Mouse (Mus musculus) heart, embryonic 16.5 days (tissue): ENCODE measurements around the gene Gm45208. TPM values are rescaled to one million over a fixed set of nuclear protein-coding genes. Genes with fewer than 3 reads are reported as not detected.

Experiments used
- ATAC-seq: fragments of 200-750 bp; cut with Nextera tagmentation; replicated peaks from 2 replicates; pipeline ENCODE4 v1.8.0; 2017; ENCODE audit warnings: moderate number of reproducible peaks; ENCODE audit not compliant: insufficient read depth, low FRiP score; ENCODE audit errors: extremely low read depth
- H3K27ac ChIP-seq: fragments of 300-500 bp; sonication (generic); 2 replicates; pipeline ENCODE4 v1.5.1; 2014; ENCODE audit warnings: mild to moderate bottlenecking, low read length, control low read depth, moderate library complexity
- H3K27me3 ChIP-seq: fragments of 300-500 bp; sonication (generic); 2 replicates; pipeline ENCODE4 v1.6.1; 2014; ENCODE audit warnings: low read length, mixed read lengths; ENCODE audit not compliant: control insufficient read depth, insufficient read depth
- H3K36me3 ChIP-seq: fragments of 300-500 bp; sonication (generic); 2 replicates; pipeline ENCODE4 v1.6.1; 2014; ENCODE audit not compliant: control insufficient read depth, insufficient read depth
- H3K4me1 ChIP-seq: fragments of 300-500 bp; sonication (generic); 2 replicates; pipeline ENCODE4 v1.6.1; 2014; ENCODE audit warnings: low read length, mixed read lengths; ENCODE audit not compliant: control insufficient read depth, insufficient read depth
- H3K4me2 ChIP-seq: fragments of 300-500 bp; sonication (generic); 2 replicates; pipeline ENCODE4 v1.6.1; 2014; ENCODE audit warnings: low read depth, mild to moderate bottlenecking, control low read depth, low read length
- H3K4me3 ChIP-seq: fragments of 300-500 bp; sonication (generic); 2 replicates; pipeline ENCODE4 v1.5.1; 2014; ENCODE audit warnings: mild to moderate bottlenecking, control low read depth, low read length
- H3K9ac ChIP-seq: fragments of 300-500 bp; sonication (generic); 2 replicates; pipeline ENCODE4 v1.6.1; 2014; ENCODE audit warnings: low read length, control low read depth
- H3K9me3 ChIP-seq: fragments of 300-500 bp; sonication (generic); replicated peaks from 2 replicates; pipeline ENCODE4 v1.6.1; 2016; ENCODE audit warnings: low read length; ENCODE audit not compliant: control insufficient read depth
- WGBS: fragments of 180-500 bp; shearing (Covaris S2); extraction: QIAGEN DNeasy Blood & Tissue Kit; methylation state at CpG from one replicate; pipeline ENCODE4 v1.1.7; 2014; 5-methylcytosine and 5-hydroxymethylcytosine counted together
- polyA plus RNA-seq: library from polyadenylated mRNA; unstranded; fragments of >200 nt; fragmentation: Nextera tagmentation; extraction: Ambion mirVana; gene quantifications from 2 replicates; pipeline ENCODE4 v1.2.1, GENCODE M21; 2015

Gene Gm45208
- polyA plus RNA-seq, 1 experiment from 2014 or later = not detected

- 21% methylated on average over 11 of the region's 11 CpGs for WGBS
- Histone ChIP-seq H3K4me2 (peak overlapping the region; percentile 75), H3K4me1 (0 out of 2 replicates have a peak, but pooled peaks cover 2% of the 10 kb centered on the region), H3K27me3 (no peaks in the 10 kb centered on the region), H3K36me3 (peaks cover 11% of the 10 kb centered on the region), H3K9me3 (no peaks in the 10 kb centered on the region), H3K9ac (peak overlapping the region; percentile 77), H3K27ac (peak overlapping the region; percentile 92), H3K4me3 (peak overlapping the region; percentile 57)
- ATAC-seq = no peak
These were observed 202 bp downstream of the Gm45208 start for GRCm38 (mm10) chrX:7722282-7722611.

DNA sequence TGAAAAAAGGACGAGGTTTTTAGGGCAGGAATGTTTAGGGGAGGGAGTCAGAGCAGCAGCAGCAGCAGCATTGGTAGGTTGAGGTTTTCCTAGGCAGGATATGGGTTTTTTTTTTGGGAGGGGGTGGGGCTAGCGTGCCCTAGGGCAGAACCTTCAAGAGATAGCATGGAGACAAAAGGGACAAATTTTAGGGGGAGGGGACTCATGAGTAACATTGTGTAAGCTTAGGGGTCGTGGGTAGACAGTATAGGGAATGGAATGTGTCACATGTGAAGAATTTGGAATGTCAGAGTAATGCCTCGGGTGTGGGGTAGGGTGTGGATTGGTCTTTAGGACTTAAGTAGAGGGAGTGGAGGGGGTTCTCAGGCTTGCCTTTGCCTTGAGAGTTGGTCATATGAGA, 646 bp downstream of the Gm45208 start:
- no peak for ATAC-seq
- Histone ChIP-seq H3K27me3 (no peaks in the 10 kb centered on the region), H3K9me3 (no peaks in the 10 kb centered on the region), H3K9ac (peak overlapping the region; percentile 77), H3K36me3 (peaks cover 11% of the 10 kb centered on the region), H3K4me1 (0 out of 2 replicates have a peak, but pooled peaks cover 2% of the 10 kb centered on the region), H3K27ac (peak overlapping the region; percentile 92), H3K4me2 (peak overlapping the region; percentile 75), H3K4me3 (peak overlapping the region; percentile 57)
- 12% methylated on average over 4 of the region's 4 CpGs for WGBS

DNA sequence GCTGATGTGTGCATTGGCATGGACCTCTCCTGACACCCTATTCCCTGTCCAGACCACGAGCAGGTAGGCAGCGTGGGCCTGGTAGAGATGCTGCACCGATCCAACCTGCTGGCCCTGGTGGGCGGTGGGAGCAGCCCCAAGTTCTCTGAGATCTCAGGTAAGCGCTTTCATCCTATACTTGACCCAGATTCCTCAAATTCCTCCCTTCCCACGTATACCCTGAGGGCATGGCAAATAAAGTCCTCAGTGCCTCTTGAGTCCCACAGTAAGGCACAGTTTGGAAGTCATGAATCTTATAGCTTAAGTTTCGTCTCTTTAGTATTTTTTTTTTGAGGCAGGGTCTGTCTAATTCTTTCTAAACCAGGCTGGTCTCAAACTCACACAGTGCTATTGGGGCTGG, 2.1 kb downstream of the Gm45208 start:
- H3K36me3 ChIP-seq = peaks cover 11% of the 10 kb centered on the region
- no peak overlapping the region for H3K9ac ChIP-seq
- no peak for ATAC-seq
- no peak overlapping the region for H3K4me2 ChIP-seq
- no peak overlapping the region for H3K4me3 ChIP-seq
- no peaks in the 10 kb centered on the region for H3K27me3 ChIP-seq
- no peaks in the 10 kb centered on the region for H3K9me3 ChIP-seq
- 78% methylated on average over 7 of the region's 7 CpGs for WGBS
- no peak overlapping the region for H3K27ac ChIP-seq
- 0 out of 2 replicates have a peak, but pooled peaks cover 2% of the 10 kb centered on the region for H3K4me1 ChIP-seq

- 86% methylated on average over 10 of the region's 12 CpGs for WGBS
- Histone ChIP-seq H3K4me3 (no peak overlapping the region), H3K36me3 (peaks cover 11% of the 10 kb centered on the region), H3K9ac (no peak overlapping the region), H3K4me1 (0 out of 2 replicates have a peak, but pooled peaks cover 2% of the 10 kb centered on the region), H3K27ac (no peak overlapping the region), H3K27me3 (no peaks in the 10 kb centered on the region), H3K9me3 (no peaks in the 10 kb centered on the region), H3K4me2 (no peak overlapping the region)
- ATAC-seq = no peak
These were observed 3.8 kb downstream of the Gm45208 start for GRCm38 (mm10) chrX:7725841-7726240.

GRCm38 (mm10) chrX:7727176-7727575, 5.1 kb downstream of the Gm45208 start:
- WGBS = 87% methylated on average over 13 of the region's 13 CpGs
- Histone ChIP-seq H3K9ac (no peak overlapping the region), H3K36me3 (peaks cover 11% of the 10 kb centered on the region), H3K27me3 (no peaks in the 10 kb centered on the region), H3K4me3 (no peak overlapping the region), H3K27ac (no peak overlapping the region), H3K4me2 (no peak overlapping the region), H3K4me1 (0 out of 2 replicates have a peak, but pooled peaks cover 2% of the 10 kb centered on the region), H3K9me3 (no peaks in the 10 kb centered on the region)
- no peak for ATAC-seq

- H3K4me3 ChIP-seq = peak within 1 kb of the TSS; percentile 58
- H3K36me3 ChIP-seq = peaks cover 11% of the 10 kb centered on the region
- H3K9me3 ChIP-seq = no peaks in the 10 kb centered on the region
- peak within 1 kb of the TSS; percentile 69 for H3K4me2 ChIP-seq
- H3K27me3 ChIP-seq = no peaks in the 10 kb centered on the region
- 13% methylated on average over 42 of the region's 42 CpGs for WGBS
- H3K4me1 ChIP-seq = no peaks in the 10 kb centered on the region
- peak within 1 kb of the TSS; percentile 66 for H3K9ac ChIP-seq
- ATAC-seq = peak; percentile 93
- H3K27ac ChIP-seq = peak within 1 kb of the TSS; percentile 71
These were observed 6.3 kb downstream of the Gm45208 start, which contains the start of gene Praf2 for GRCm38 (mm10) chrX:7728215-7728921. Gene Praf2 (plus strand): TSS chrX:7728439.

DNA sequence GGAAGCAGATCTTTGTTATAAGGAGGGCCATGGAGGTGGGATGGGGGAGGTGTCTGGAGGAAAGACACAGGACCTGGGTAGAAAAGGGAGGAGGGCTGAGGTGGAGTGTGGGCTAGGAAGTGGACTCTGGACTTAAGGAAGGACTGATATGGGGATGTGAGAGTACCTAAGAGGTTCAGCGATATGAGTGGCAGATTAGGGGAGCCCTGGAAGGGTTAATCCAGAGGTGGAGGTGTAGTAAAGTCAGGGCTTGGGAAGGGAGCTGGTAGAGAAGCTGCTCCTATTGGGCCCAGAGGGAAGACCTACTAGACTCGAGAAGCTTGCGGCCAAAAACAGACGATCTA, 6.8 kb downstream of the Gm45208 start:
- H3K4me1 ChIP-seq = no peaks in the 10 kb centered on the region
- H3K4me3 ChIP-seq = peak overlapping the region; percentile 58
- no peaks in the 10 kb centered on the region for H3K9me3 ChIP-seq
- no peaks in the 10 kb centered on the region for H3K27me3 ChIP-seq
- H3K4me2 ChIP-seq = peak overlapping the region; percentile 69
- peak overlapping the region; percentile 66 for H3K9ac ChIP-seq
- H3K36me3 ChIP-seq = peaks cover 9% of the 10 kb centered on the region
- H3K27ac ChIP-seq = no peak overlapping the region
- no peak for ATAC-seq
- WGBS = 36% methylated on average over 4 of the region's 4 CpGs

- 27% methylated on average over 23 of the region's 26 CpGs for WGBS
These were observed 11.6 kb downstream of the Gm45208 start for GRCm38 (mm10) chrX:7733571-7734156.

DNA sequence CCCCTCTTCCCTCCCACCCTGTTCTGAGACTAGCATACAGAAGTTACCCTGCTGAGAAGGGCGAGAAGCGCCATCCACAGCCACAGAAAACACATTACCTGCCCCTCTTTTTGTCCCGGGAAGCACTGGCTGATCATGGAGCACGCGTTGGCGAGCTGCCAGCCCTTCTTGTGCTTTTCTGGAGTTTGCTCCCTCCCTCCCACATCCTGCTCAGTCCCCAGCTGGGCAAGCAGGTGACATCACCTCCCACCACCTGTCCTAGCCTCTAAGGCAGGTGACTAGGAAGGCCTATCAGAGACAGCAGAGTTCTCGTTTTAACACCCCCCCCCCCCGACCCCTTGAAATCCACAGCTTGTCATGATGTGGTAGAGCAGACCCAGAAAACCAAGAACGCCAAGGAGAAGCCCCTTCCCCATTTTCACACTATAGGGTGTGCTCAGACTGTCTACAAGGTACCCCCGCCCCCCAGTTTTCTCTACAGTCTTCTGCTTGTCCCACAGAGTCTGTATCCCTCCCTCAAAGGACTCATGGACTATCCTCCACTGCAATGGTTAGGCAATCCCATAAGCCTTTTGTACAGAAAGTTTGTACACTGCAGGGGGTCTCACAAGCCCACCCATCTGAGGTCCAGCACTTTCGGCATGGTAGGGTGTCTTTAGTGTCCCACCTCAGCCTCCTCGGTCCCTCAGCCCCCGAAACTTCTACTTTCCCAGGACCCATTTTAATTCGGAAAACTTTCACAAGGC, 17.5 kb downstream of the Gm45208 start:
- no peak for ATAC-seq
- H3K4me1 ChIP-seq = no peaks in the 10 kb centered on the region
- no peaks in the 10 kb centered on the region for H3K27me3 ChIP-seq
- H3K27ac ChIP-seq = no peak overlapping the region
- no peaks in the 10 kb centered on the region for H3K9me3 ChIP-seq
- no peak overlapping the region for H3K4me2 ChIP-seq
- no peaks in the 10 kb centered on the region for H3K36me3 ChIP-seq
- 62% methylated on average over 14 of the region's 14 CpGs for WGBS
- no peak overlapping the region for H3K4me3 ChIP-seq
- H3K9ac ChIP-seq = no peak overlapping the region

More at GRCm38 (mm10) chrX:7733571-7734156, 11.6 kb downstream of the Gm45208 start:
- Histone ChIP-seq H3K9ac (0 out of 2 replicates have a peak overlapping the region, but pooled peaks have one; percentile 21), H3K27me3 (no peaks in the 10 kb centered on the region), H3K4me3 (peak overlapping the region; percentile 17; the same call in 1 of the 2 replicates), H3K9me3 (no peaks in the 10 kb centered on the region), H3K4me2 (0 out of 2 replicates have a peak overlapping the region, but pooled peaks have one; percentile 28), H3K4me1 (no peaks in the 10 kb centered on the region), H3K27ac (no peak overlapping the region), H3K36me3 (no peaks in the 10 kb centered on the region)
- no peak; the same call in 1 of the 2 replicates for ATAC-seq
